22 mouse cellular contexts compared by ENCODE assay signal in the genomic region with DNA sequence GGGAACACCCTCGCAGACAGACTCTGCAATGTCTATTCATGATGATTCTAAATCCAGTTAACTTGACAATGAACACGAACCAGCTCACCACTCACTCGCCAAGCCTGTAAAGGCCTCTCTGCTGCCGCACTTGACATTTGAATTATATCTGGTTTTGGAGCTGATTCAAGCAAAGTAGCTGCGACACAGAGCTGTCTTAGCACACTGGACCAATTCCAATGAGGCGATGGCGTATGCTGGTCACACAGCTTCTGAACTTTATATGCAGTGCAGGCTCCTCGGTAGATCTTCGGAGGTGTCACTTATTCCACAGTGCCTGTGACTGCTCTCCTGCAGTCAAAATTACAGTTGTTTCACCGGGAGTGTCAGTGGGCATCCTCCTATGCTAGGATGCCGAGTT.
"Had no signal": no experiment of that assay in that cellular context is flagged by ENCODE, and none has a peak within 500 bp of the region (broad histone marks: within the 10 kb centered on the region; RNA-seq: fewer than 3 reads in every experiment).

No protein-coding gene starts in this region.

- H3K4me2 ChIP-seq: limb, embryonic 13.5 days; liver, embryonic 12.5 days; liver, embryonic 15.5 days; midbrain, embryonic 11.5 days; neural tube, embryonic 13.5 days had no signal

- H3K4me1 ChIP-seq: limb, embryonic 13.5 days; liver, embryonic 12.5 days; liver, embryonic 15.5 days; neural tube, embryonic 13.5 days had no signal

- H3K9me3 ChIP-seq: limb, embryonic 13.5 days; liver, embryonic 12.5 days; liver, embryonic 15.5 days; neural tube, embryonic 13.5 days had no signal

- H3K27me3 ChIP-seq: limb, embryonic 13.5 days; liver, embryonic 12.5 days; liver, embryonic 15.5 days; neural tube, embryonic 13.5 days had no signal

- DNase-seq: kidney, adult 18-20 months; kidney, adult 9 months; kidney, postnatal 14 days; kidney, postnatal 4 days; left cerebral cortex, postnatal 4 days; liver; lung, adult 18-20 months; lung, postnatal 14 days; lung, postnatal 4 days; midbrain, embryonic 14.5 days; retina, postnatal 1 day; right cerebral cortex, postnatal 25 days; spleen, adult 18-20 months; thymus, adult 2 months; thymus, postnatal 14 days; thymus, postnatal 4 days had no signal

- H3K36me3 ChIP-seq: limb, embryonic 13.5 days; liver, embryonic 12.5 days; liver, embryonic 15.5 days; neural tube, embryonic 13.5 days had no signal

- H3K4me3 ChIP-seq: limb, embryonic 13.5 days; liver, embryonic 12.5 days; liver, embryonic 15.5 days; myocyte; neural tube, embryonic 13.5 days had no signal

- ATAC-seq: liver, embryonic 12.5 days had no signal

- H3K9ac ChIP-seq: limb, embryonic 13.5 days; liver, embryonic 12.5 days; liver, embryonic 15.5 days; neural tube, embryonic 13.5 days had no signal

- H3K27ac ChIP-seq: limb, embryonic 13.5 days; liver, embryonic 12.5 days; liver, embryonic 15.5 days; neural tube, embryonic 13.5 days had no signal
